ENCODE assay signal across 16 mouse cellular contexts in genomic region chr13:46834805-46835204, GRCm38 (mm10).
DNase-seq lines count a peak whose midpoint lies in the region; ATAC-seq and TF ChIP-seq lines count a peak whose summit lies in the region.
"Had no signal": no experiment of that assay in that cellular context is flagged by ENCODE, and none has a peak within 500 bp of the region (broad histone marks: within the 10 kb centered on the region; RNA-seq: fewer than 3 reads in every experiment).

No protein-coding gene starts in this region.

- no peak for TF ChIP-seq EP300 in liver, embryonic 14.5 days (IDR thresholded peaks at IDR 0.05; ENCODE audit: low read depth)

- intact Hi-C loops in heart, postnatal 10 days (cut with DNase I): loop anchor here (5.0 kb wide), 1 partner anchor 77 kb away; no protein-coding TSS in a partner anchor

- H3K9me3 ChIP-seq in heart, embryonic 10.5 days: peaks cover 4% of the 10 kb centered on the region; the same call in 1 of the 2 replicates
- H3K9me3 ChIP-seq in liver, embryonic 14.5 days (ENCODE audit: control insufficient read depth, low read length): no peaks in the 10 kb centered on the region
- peaks cover 7% of the 10 kb centered on the region; the same call in 1 of the 2 replicates for H3K9me3 ChIP-seq in liver, embryonic 11.5 days (ENCODE audit: control insufficient read depth, low read length)
- H3K9me3 ChIP-seq: hindbrain, embryonic 15.5 days had no signal

- peak; percentile 30 to 47 for DNase-seq in heart, postnatal 10 days
- no peak for DNase-seq in heart, embryonic 10.5 days (ENCODE audit: low spot score)
- DNase-seq in liver, embryonic 14.5 days (ENCODE audit: low read depth in 3 of 3, low spot score in 3 of 3): no peak
- DNase-seq in liver, embryonic 11.5 days (ENCODE audit: low spot score): no peak
- DNase-seq in ES-CJ7 (ENCODE audit: low read depth, low spot score): peak; percentile 30
- DNase-seq in brain, embryonic 14.5 days (ENCODE audit: low read depth): no peak
- DNase-seq in adrenal gland, postnatal 10 days: no peak
- DNase-seq: cerebellum, postnatal 10 days; kidney, adult 2 months; kidney, postnatal 25 days; lung, adult 2 months; thymus, adult 2 months had no signal

- TF ChIP-seq CTCF in liver, embryonic 14.5 days (IDR thresholded peaks at IDR 0.05; ENCODE audit: low read depth): peak; percentile 18; the same call in 1 of the 2 replicates
- TF ChIP-seq CTCF in brain, embryonic 14.5 days (IDR thresholded peaks at IDR 0.05; ENCODE audit: borderline replicate concordance, extremely low read depth, insufficient read depth, insufficient read length): 0 out of 2 replicates have a peak, but pooled peaks have one; percentile 6

- no peak for ATAC-seq in liver, embryonic 14.5 days (ENCODE audit: insufficient read depth)
- ATAC-seq in liver, embryonic 11.5 days (replicated peaks; ENCODE audit: low FRiP score): no peak
- ATAC-seq: forebrain, embryonic 13.5 days had no signal

- no peak for TF ChIP-seq POLR2A in brain, embryonic 14.5 days (IDR thresholded peaks at IDR 0.05; ENCODE audit: borderline replicate concordance, extremely low read depth, insufficient read depth, insufficient read length, poor library complexity, severe bottlenecking)

- H3K4me2 ChIP-seq in liver, embryonic 14.5 days (ENCODE audit: low read depth): no peak overlapping the region
- no peak overlapping the region for H3K4me2 ChIP-seq in liver, embryonic 11.5 days
- H3K4me2 ChIP-seq: forebrain, embryonic 13.5 days; hindbrain, embryonic 15.5 days; midbrain, embryonic 11.5 days had no signal

- H3K4me3 ChIP-seq in heart, embryonic 10.5 days: no peak overlapping the region
- H3K4me3 ChIP-seq in liver, embryonic 14.5 days (ENCODE audit: insufficient read depth in 1 of 2, low read depth in 2 of 2, low read length in 2 of 2): no peak overlapping the region
- no peak overlapping the region for H3K4me3 ChIP-seq in liver, embryonic 11.5 days (ENCODE audit: low read depth, low read length)
- H3K4me3 ChIP-seq: forebrain, embryonic 13.5 days; hindbrain, embryonic 15.5 days had no signal

- no peak overlapping the region for H3K27ac ChIP-seq in heart, embryonic 10.5 days
- H3K27ac ChIP-seq in liver, embryonic 14.5 days: no peak overlapping the region
- H3K27ac ChIP-seq in liver, embryonic 11.5 days (ENCODE audit: low read depth, low read length): no peak overlapping the region
- H3K27ac ChIP-seq: forebrain, embryonic 13.5 days; hindbrain, embryonic 15.5 days; macrophage had no signal

- H3K9ac ChIP-seq in liver, embryonic 14.5 days (replicated peaks): no peak overlapping the region
- H3K9ac ChIP-seq in liver, embryonic 11.5 days (ENCODE audit: low read depth, low read length): no peak overlapping the region
- H3K9ac ChIP-seq: forebrain, embryonic 13.5 days; hindbrain, embryonic 15.5 days had no signal

- peaks cover 64% of the 10 kb centered on the region for H3K36me3 ChIP-seq in heart, embryonic 10.5 days
- H3K36me3 ChIP-seq in liver, embryonic 14.5 days (replicated peaks; ENCODE audit: control insufficient read depth, insufficient read depth, low read depth): peaks cover 3% of the 10 kb centered on the region; the same call in 1 of the 2 replicates
- H3K36me3 ChIP-seq in liver, embryonic 11.5 days (ENCODE audit: control insufficient read depth, insufficient read depth, low read length): peaks cover 16% of the 10 kb centered on the region

- peaks cover 4% of the 10 kb centered on the region; the same call in 1 of the 2 replicates for H3K4me1 ChIP-seq in heart, embryonic 10.5 days
- no peaks in the 10 kb centered on the region for H3K4me1 ChIP-seq in liver, embryonic 14.5 days (replicated peaks; ENCODE audit: control insufficient read depth in 2 of 2, insufficient read depth in 2 of 2, low read length in 1 of 2)
- H3K4me1 ChIP-seq in liver, embryonic 11.5 days (replicated peaks; ENCODE audit: control insufficient read depth, insufficient read depth, low read length): no peaks in the 10 kb centered on the region

- WGBS in heart, embryonic 10.5 days: 93% methylated on average over 10 of the region's 10 CpGs
- 73% methylated on average over 10 of the region's 10 CpGs for WGBS in liver, embryonic 14.5 days (ENCODE audit: insufficient replicate concordance)
- WGBS in liver, embryonic 11.5 days: 91% methylated on average over 10 of the region's 10 CpGs

- no peaks in the 10 kb centered on the region for H3K27me3 ChIP-seq in heart, embryonic 10.5 days (ENCODE audit: insufficient read depth, poor library complexity, severe bottlenecking)
- H3K27me3 ChIP-seq in liver, embryonic 14.5 days (ENCODE audit: control insufficient read depth, insufficient read depth, low read length): no peaks in the 10 kb centered on the region
- H3K27me3 ChIP-seq in liver, embryonic 11.5 days (replicated peaks; ENCODE audit: control insufficient read depth, insufficient read depth, low read length): no peaks in the 10 kb centered on the region
- H3K27me3 ChIP-seq: forebrain, embryonic 13.5 days; hindbrain, embryonic 15.5 days had no signal

Comparison
In these comparisons a context has a peak if more than half of its experiments do, and no peak if none do; other contexts are left out.
1. DNase-seq: peak in heart, postnatal 10 days (2 of 2) and ES-CJ7 (single experiment); none in heart, embryonic 10.5 days (single experiment), liver, embryonic 14.5 days (0 of 3), liver, embryonic 11.5 days (single experiment), brain, embryonic 14.5 days (single experiment) and adrenal gland, postnatal 10 days (single experiment).